ENCODE assay signal across 8 mouse cellular contexts in genomic region chr7:92933308-92933948, GRCm38 (mm10). TPM values are rescaled to one million over a fixed set of nuclear protein-coding genes. Genes with fewer than 3 reads are reported as not detected.
DNase-seq lines count a peak whose midpoint lies in the region; ATAC-seq lines count a peak whose summit lies in the region.
"Not testable (repeated sequence)": the region's sequence is repeated elsewhere in the genome, so short reads cannot be mapped to it uniquely, and the experiment has no call there.

No protein-coding gene starts in this region.

- not testable (repeated sequence) for H3K27ac ChIP-seq in heart, embryonic 14.5 days (replicated peaks in 1 of 2; ENCODE audit: control insufficient read depth in 1 of 2, insufficient read depth in 1 of 2, low read depth in 2 of 2, low read length in 2 of 2)

- H3K36me3 ChIP-seq in heart, embryonic 14.5 days (ENCODE audit: control insufficient read depth, insufficient read depth, low read length): not testable (repeated sequence)

- not testable (repeated sequence) for H3K4me1 ChIP-seq in heart, embryonic 14.5 days (ENCODE audit: control insufficient read depth in 2 of 2, insufficient read depth in 2 of 2, low read length in 2 of 2)

- H3K27me3 ChIP-seq in heart, embryonic 14.5 days (ENCODE audit: control insufficient read depth, insufficient read depth, low read length): not testable (repeated sequence)

- peak; percentile 74 for DNase-seq in adrenal gland, adult 2 months
- peak; percentile 57 to 63 for DNase-seq in cerebellum, postnatal 14 days
- peak; percentile 1 to 19 for DNase-seq in kidney, postnatal 36 days
- peak; percentile 16 for DNase-seq in lung, postnatal 10 days
- DNase-seq in right cerebral cortex, postnatal 10 days (ENCODE audit: low spot score in 2 of 2): peak; percentile 43 to 59

- not testable (repeated sequence) for H3K9ac ChIP-seq in heart, embryonic 14.5 days (ENCODE audit: low read length)

- 0 out of 2 replicates have a peak, but pooled peaks have one; percentile 23 for ATAC-seq in frontal cortex, adult (ENCODE audit: low TSS enrichment)
- ATAC-seq in heart, embryonic 14.5 days (ENCODE audit: insufficient number of reproducible peaks, insufficient read depth, low FRiP score, low read depth): peak; percentile 35
- peak; percentile 58 to 65 for ATAC-seq in hematopoietic stem cell, adult 5-6 weeks (replicated peaks in 1 of 2; ENCODE audit: insufficient read depth in 1 of 2, low FRiP score in 2 of 2, low TSS enrichment in 1 of 2, low read depth in 1 of 2, poor library complexity in 2 of 2, severe bottlenecking in 2 of 2)

- not testable (repeated sequence) for H3K4me2 ChIP-seq in heart, embryonic 14.5 days (ENCODE audit: low read length)

- not testable (repeated sequence) for H3K4me3 ChIP-seq in heart, embryonic 14.5 days (ENCODE audit: control insufficient read depth in 1 of 2, insufficient read depth in 1 of 2, low read depth in 1 of 2, low read length in 2 of 2)

- not testable (repeated sequence) for H3K9me3 ChIP-seq in heart, embryonic 14.5 days (ENCODE audit: control insufficient read depth, low read length)

- WGBS in heart, embryonic 14.5 days: 38% methylated on average over 4 of the region's 4 CpGs

RNA-seq across cellular contexts. Expression of gene Prcp, which starts 59.2 kb away (rescaled TPM):
- total RNA-seq in adrenal gland, adult 2 months (2021): 10 to 100 TPM; 11.2 to 11.3 TPM
- polyA plus RNA-seq in adrenal gland, adult 2 months (2012; rRNA removed): 14.0 and 16.3 TPM in 2 replicates
- polyA plus RNA-seq in heart, embryonic 14.5 days (2014; fragmentation: Nextera tagmentation; extraction: Ambion mirVana): 23.9 and 24.0 TPM in 2 replicates
- total RNA-seq in hematopoietic stem cell, adult 5-6 weeks (2017): 38.1 and 58.5 TPM in 2 replicates

RNA-seq across cellular contexts. Expression of gene Ddias, which starts 59.4 kb away (rescaled TPM):
- 1 to 10 TPM in 1 of 2 experiments, under 1 TPM in 1; 0.45 to 1.1 TPM for total RNA-seq in adrenal gland, adult 2 months (2021)
- not detected in 2 replicates for polyA plus RNA-seq in adrenal gland, adult 2 months (2012; rRNA removed)
- polyA plus RNA-seq in heart, embryonic 14.5 days (2014; fragmentation: Nextera tagmentation; extraction: Ambion mirVana): 9.0 and 9.4 TPM in 2 replicates
- total RNA-seq in hematopoietic stem cell, adult 5-6 weeks (2017): 10.6 and 23.7 TPM in 2 replicates

Comparison
In these comparisons a context has a peak if more than half of its experiments do, and no peak if none do; other contexts are left out.
1. DNase-seq: peak in every context shown above with its lines; median percentile 74 in adrenal gland, adult 2 months; 60 in cerebellum, postnatal 14 days; 51 in right cerebral cortex, postnatal 10 days; 16 in lung, postnatal 10 days; 10 in kidney, postnatal 36 days.